Mouse (Mus musculus): ENCODE results near the gene Thy1. TPM values are rescaled to one million over a fixed set of nuclear protein-coding genes. Genes with fewer than 3 reads are reported as not detected.

Gene Thy1
- total RNA-seq, 2 experiments from 2014 or later: 16.2 to 18.8 TPM

GRCm38 (mm10) chr9:44067241-44067959, 24.2 kb downstream of the Thy1 start:
- peak; percentile 32 for DNase-seq

GRCm38 (mm10) chr9:44067960-44068330, 24.8 kb downstream of the Thy1 start:
- peak; percentile 12 for DNase-seq

GRCm38 (mm10) chr9:44069252-44069651, 26.1 kb downstream of the Thy1 start:
- DNase-seq: peak; percentile 36

- DNase-seq: peak; percentile 4
Observed at GRCm38 (mm10) chr9:44070113-44070843, 27.1 kb downstream of the Thy1 start.

GRCm38 (mm10) chr9:44070844-44071231, 27.7 kb downstream of the Thy1 start:
- DNase-seq: peak; percentile 10

- DNase-seq: peak; percentile 40
Observed at GRCm38 (mm10) chr9:44071914-44072598, 28.9 kb downstream of the Thy1 start.

- peak; percentile 54 for DNase-seq
Observed at GRCm38 (mm10) chr9:44072599-44072915, 29.4 kb downstream of the Thy1 start.

- peak; percentile 19 for DNase-seq
Observed at GRCm38 (mm10) chr9:44073115-44073514, 29.9 kb downstream of the Thy1 start.

- peak; percentile 57 for DNase-seq
Observed at GRCm38 (mm10) chr9:44074395-44075275, 31.5 kb downstream of the Thy1 start.

- DNase-seq: peak; percentile 9
Observed at GRCm38 (mm10) chr9:44075276-44075995, 32.3 kb downstream of the Thy1 start.

- DNase-seq: peak; percentile 6
Observed at GRCm38 (mm10) chr9:44075996-44076763, 33.0 kb downstream of the Thy1 start.

- peak; percentile 76 for DNase-seq
Observed at GRCm38 (mm10) chr9:44076764-44077120, 33.6 kb downstream of the Thy1 start.

- no peak for DNase-seq
Observed at GRCm38 (mm10) chr9:44077266-44077910, 34.2 kb downstream of the Thy1 start.

- no peak for DNase-seq
Observed at GRCm38 (mm10) chr9:44078136-44078797, 35.1 kb downstream of the Thy1 start.

GRCm38 (mm10) chr9:44078955-44079756, 36.0 kb downstream of the Thy1 start:
- peak; percentile 90 for DNase-seq

- DNase-seq: no peak
Observed at GRCm38 (mm10) chr9:44079997-44080780, 37.0 kb downstream of the Thy1 start.

GRCm38 (mm10) chr9:44080953-44081352, 37.8 kb downstream of the Thy1 start:
- peak; percentile 68 for DNase-seq

GRCm38 (mm10) chr9:44081581-44081980, 38.4 kb downstream of the Thy1 start:
- DNase-seq: no peak

Measured in heart, postnatal 4 days (tissue).